Mouse (Mus musculus): ENCODE measurements at regions not wholly inside any gene's neighbourhood (a gene's known extent, or its start where the extent isn't known, plus 50 kb on each side); places are given as distances from the start of the nearest gene placed in this dataset.

DNA sequence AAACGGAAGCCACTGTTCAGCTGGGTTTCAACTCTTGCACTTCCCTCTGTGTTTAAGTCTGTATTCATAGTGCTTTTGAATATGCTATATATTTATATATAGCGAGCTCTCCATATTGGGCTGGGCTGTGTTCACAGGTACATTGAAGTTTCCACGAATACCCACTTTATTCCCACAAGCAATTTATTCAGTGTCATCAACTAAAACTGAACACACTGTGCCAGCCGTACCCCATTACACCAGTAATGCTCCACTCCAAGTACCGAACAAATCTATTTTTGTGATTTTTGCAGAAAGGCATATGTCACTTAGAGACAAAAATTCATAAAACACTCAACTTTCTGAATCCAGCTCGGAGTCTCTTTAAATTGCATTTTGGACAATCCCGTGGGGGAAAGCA, 1048.5 kb downstream of the Sorcs1 start:
- TF ChIP-seq CTCF (IDR thresholded peaks at IDR 0.05; ENCODE audit: low read depth) (no peak), EP300 (optimal IDR thresholded peaks at IDR 0.05) (no peak)

Data from stomach, postnatal 0 days (tissue).